Mouse (Mus musculus): ENCODE measurements around the gene Supt16. TPM values are rescaled to one million over a fixed set of nuclear protein-coding genes. Genes with fewer than 3 reads are reported as not detected.

Gene Supt16
- 28.8 and 30.5 TPM in 2 replicates for polyA plus RNA-seq (2015; fragmentation: Nextera tagmentation; extraction: Ambion mirVana)

- peak within 1 kb of the TSS; percentile 76 for H3K4me2 ChIP-seq
- peak within 1 kb of the TSS; percentile 99 for H3K4me3 ChIP-seq (replicated peaks)
- H3K4me1 ChIP-seq (replicated peaks): peaks cover 58% of the 10 kb centered on the region
- peak; percentile 90 for ATAC-seq (ENCODE audit: insufficient read depth)
- H3K36me3 ChIP-seq (replicated peaks): peaks cover 42% of the 10 kb centered on the region
- H3K27ac ChIP-seq (replicated peaks): peak within 1 kb of the TSS; percentile 99
- H3K27me3 ChIP-seq: no peaks in the 10 kb centered on the region
- under 1% methylated on average over 59 of the region's 59 CpGs for WGBS (ENCODE audit: insufficient replicate concordance)
- no peaks in the 10 kb centered on the region for H3K9me3 ChIP-seq (replicated peaks)
- peak within 1 kb of the TSS; percentile 97 for H3K9ac ChIP-seq
These were observed at the start of gene Supt16 for GRCm38 (mm10) chr14:52197156-52197878. Gene Supt16 (minus strand): TSS chr14:52197416.

- H3K9me3 ChIP-seq (replicated peaks): no peaks in the 10 kb centered on the region
- no peak overlapping the region for H3K9ac ChIP-seq
- H3K36me3 ChIP-seq (replicated peaks): no peaks in the 10 kb centered on the region
- no peak for ATAC-seq (ENCODE audit: insufficient read depth)
- H3K4me1 ChIP-seq (replicated peaks): peaks cover 43% of the 10 kb centered on the region
- no peak overlapping the region for H3K27ac ChIP-seq (replicated peaks)
- H3K4me3 ChIP-seq (replicated peaks): no peak overlapping the region
- H3K27me3 ChIP-seq: no peaks in the 10 kb centered on the region
- no peak overlapping the region for H3K4me2 ChIP-seq
- 60% methylated on average over 4 of the region's 4 CpGs for WGBS (ENCODE audit: insufficient replicate concordance)
These were observed 48.9 kb upstream of the Supt16 start for GRCm38 (mm10) chr14:52246129-52246528.

- H3K4me1 ChIP-seq (replicated peaks): peaks cover 54% of the 10 kb centered on the region
- peak; percentile 47 for ATAC-seq (ENCODE audit: insufficient read depth)
These were observed 47.5 kb upstream of the Supt16 start for GRCm38 (mm10) chr14:52244690-52245042.

GRCm38 (mm10) chr14:52244041-52244689, 46.9 kb upstream of the Supt16 start:
- peaks cover 53% of the 10 kb centered on the region for H3K4me1 ChIP-seq (replicated peaks)
- H3K36me3 ChIP-seq (replicated peaks): no peaks in the 10 kb centered on the region
- H3K4me2 ChIP-seq: peak overlapping the region; percentile 75
- H3K9ac ChIP-seq: peak overlapping the region; percentile 82
- ATAC-seq (ENCODE audit: insufficient read depth): peak; percentile 99
- peak overlapping the region; percentile 92 for H3K4me3 ChIP-seq (replicated peaks)
- H3K9me3 ChIP-seq (replicated peaks): no peaks in the 10 kb centered on the region
- no peaks in the 10 kb centered on the region for H3K27me3 ChIP-seq
- under 1% methylated on average over 32 of the region's 32 CpGs for WGBS (ENCODE audit: insufficient replicate concordance)
- H3K27ac ChIP-seq (replicated peaks): peak overlapping the region; percentile 60

More at GRCm38 (mm10) chr14:52244690-52245042, 47.5 kb upstream of the Supt16 start:
- WGBS (ENCODE audit: insufficient replicate concordance): 7% methylated on average over 7 of the region's 7 CpGs
- Histone ChIP-seq H3K4me2 (peak overlapping the region; percentile 75), H3K9ac (peak overlapping the region; percentile 50), H3K9me3 (replicated peaks) (no peaks in the 10 kb centered on the region), H3K27ac (replicated peaks) (peak overlapping the region; percentile 60), H3K4me3 (replicated peaks) (peak overlapping the region; percentile 92), H3K27me3 (no peaks in the 10 kb centered on the region), H3K36me3 (replicated peaks) (no peaks in the 10 kb centered on the region)

GRCm38 (mm10) chr14:52236216-52236615, 39.0 kb upstream of the Supt16 start:
- H3K9ac ChIP-seq: no peak overlapping the region
- H3K4me2 ChIP-seq: no peak overlapping the region
- no peak overlapping the region for H3K4me3 ChIP-seq (replicated peaks)
- peaks cover 60% of the 10 kb centered on the region for H3K36me3 ChIP-seq (replicated peaks)
- no peak for ATAC-seq (ENCODE audit: insufficient read depth)
- WGBS (ENCODE audit: insufficient replicate concordance): 65% methylated on average over 1 of the region's 1 CpGs
- H3K4me1 ChIP-seq (replicated peaks): peaks cover 16% of the 10 kb centered on the region
- no peak overlapping the region for H3K27ac ChIP-seq (replicated peaks)
- H3K9me3 ChIP-seq (replicated peaks): no peaks in the 10 kb centered on the region
- no peaks in the 10 kb centered on the region for H3K27me3 ChIP-seq

- Histone ChIP-seq H3K27me3 (no peaks in the 10 kb centered on the region), H3K4me1 (replicated peaks) (peaks cover 6% of the 10 kb centered on the region; the same call in 1 of the 2 replicates), H3K4me3 (replicated peaks) (no peak overlapping the region), H3K27ac (replicated peaks) (no peak overlapping the region), H3K9me3 (replicated peaks) (no peaks in the 10 kb centered on the region), H3K9ac (no peak overlapping the region), H3K4me2 (no peak overlapping the region), H3K36me3 (replicated peaks) (peaks cover 71% of the 10 kb centered on the region)
- ATAC-seq (ENCODE audit: insufficient read depth): no peak
- 87% methylated on average over 7 of the region's 7 CpGs for WGBS (ENCODE audit: insufficient replicate concordance)
These were observed 37.9 kb upstream of the Supt16 start for GRCm38 (mm10) chr14:52235165-52235564.

- 67% methylated on average over 6 of the region's 6 CpGs for WGBS (ENCODE audit: insufficient replicate concordance)
- Histone ChIP-seq H3K4me2 (no peak overlapping the region), H3K4me1 (replicated peaks) (0 out of 2 replicates have a peak, but pooled peaks cover 7% of the 10 kb centered on the region), H3K27ac (replicated peaks) (no peak overlapping the region), H3K9ac (no peak overlapping the region), H3K27me3 (no peaks in the 10 kb centered on the region), H3K36me3 (replicated peaks) (peaks cover 95% of the 10 kb centered on the region), H3K4me3 (replicated peaks) (no peak overlapping the region), H3K9me3 (replicated peaks) (no peaks in the 10 kb centered on the region)
- ATAC-seq (ENCODE audit: insufficient read depth): no peak
These were observed 35.0 kb upstream of the Supt16 start for GRCm38 (mm10) chr14:52232249-52232648.

GRCm38 (mm10) chr14:52225972-52226371, 28.8 kb upstream of the Supt16 start:
- ATAC-seq (ENCODE audit: insufficient read depth): no peak
- H3K9me3 ChIP-seq (replicated peaks): no peaks in the 10 kb centered on the region
- H3K27ac ChIP-seq (replicated peaks): no peak overlapping the region
- H3K9ac ChIP-seq: no peak overlapping the region
- H3K36me3 ChIP-seq (replicated peaks): peaks cover 95% of the 10 kb centered on the region
- 36% methylated on average over 2 of the region's 2 CpGs for WGBS (ENCODE audit: insufficient replicate concordance)
- 0 out of 2 replicates have a peak, but pooled peaks cover 3% of the 10 kb centered on the region for H3K4me1 ChIP-seq (replicated peaks)
- H3K4me3 ChIP-seq (replicated peaks): no peak overlapping the region
- no peak overlapping the region for H3K4me2 ChIP-seq
- no peaks in the 10 kb centered on the region for H3K27me3 ChIP-seq

- peaks cover 89% of the 10 kb centered on the region for H3K36me3 ChIP-seq (replicated peaks)
- WGBS (ENCODE audit: insufficient replicate concordance): 54% methylated on average over 5 of the region's 5 CpGs
- no peak overlapping the region for H3K4me2 ChIP-seq
- H3K27ac ChIP-seq (replicated peaks): no peak overlapping the region
- no peak overlapping the region for H3K4me3 ChIP-seq (replicated peaks)
- no peaks in the 10 kb centered on the region for H3K27me3 ChIP-seq
- H3K9ac ChIP-seq: no peak overlapping the region
- no peaks in the 10 kb centered on the region for H3K4me1 ChIP-seq (replicated peaks)
- H3K9me3 ChIP-seq (replicated peaks): no peaks in the 10 kb centered on the region
- ATAC-seq (ENCODE audit: insufficient read depth): no peak
These were observed 20.0 kb upstream of the Supt16 start for GRCm38 (mm10) chr14:52217261-52217660.

GRCm38 (mm10) chr14:52199412-52199811, 2.2 kb upstream of the Supt16 start:
- H3K27ac ChIP-seq (replicated peaks): peak overlapping the region; percentile 99
- no peak overlapping the region; the same call in 1 of the 2 replicates for H3K9ac ChIP-seq
- no peaks in the 10 kb centered on the region for H3K27me3 ChIP-seq
- peaks cover 42% of the 10 kb centered on the region for H3K36me3 ChIP-seq (replicated peaks)
- WGBS (ENCODE audit: insufficient replicate concordance): 29% methylated on average over 4 of the region's 4 CpGs
- 0 out of 2 replicates have a peak, but pooled peaks have one; percentile 11 for ATAC-seq (ENCODE audit: insufficient read depth)
- peaks cover 41% of the 10 kb centered on the region for H3K4me1 ChIP-seq (replicated peaks)
- peak overlapping the region; percentile 21 for H3K4me3 ChIP-seq (replicated peaks)
- H3K4me2 ChIP-seq: peak overlapping the region; percentile 76
- H3K9me3 ChIP-seq (replicated peaks): no peaks in the 10 kb centered on the region

- Histone ChIP-seq H3K4me2 (peak overlapping the region; percentile 76), H3K27ac (replicated peaks) (peak overlapping the region; percentile 99), H3K4me3 (replicated peaks) (peak overlapping the region; percentile 99), H3K9me3 (replicated peaks) (no peaks in the 10 kb centered on the region), H3K4me1 (replicated peaks) (peaks cover 51% of the 10 kb centered on the region), H3K9ac (peak overlapping the region; percentile 49), H3K27me3 (no peaks in the 10 kb centered on the region), H3K36me3 (replicated peaks) (peaks cover 41% of the 10 kb centered on the region)
- 11% methylated on average over 3 of the region's 3 CpGs for WGBS (ENCODE audit: insufficient replicate concordance)
- no peak for ATAC-seq (ENCODE audit: insufficient read depth)
These were observed 925 bp upstream of the Supt16 start for GRCm38 (mm10) chr14:52198141-52198540.

All from liver, embryonic 15.5 days (tissue).